Mouse (Mus musculus) heart, postnatal 4 days (tissue): ENCODE data around the gene Trp53rkb. TPM values are rescaled to one million over a fixed set of nuclear protein-coding genes. Genes with fewer than 3 reads are reported as not detected.

Experiments
- DNase-seq: peaks from one replicate; pipeline ENCODE4 v3.0.0; 2021
- total RNA-seq, 2 experiments: library from RNA; stranded (reverse); gene quantifications; 2 replicates each; pipeline ENCODE4 v1.2.3; 2021

Trp53rkb gene
- 1 to 10 TPM; 4.0 to 5.1 TPM for total RNA-seq

DNA sequence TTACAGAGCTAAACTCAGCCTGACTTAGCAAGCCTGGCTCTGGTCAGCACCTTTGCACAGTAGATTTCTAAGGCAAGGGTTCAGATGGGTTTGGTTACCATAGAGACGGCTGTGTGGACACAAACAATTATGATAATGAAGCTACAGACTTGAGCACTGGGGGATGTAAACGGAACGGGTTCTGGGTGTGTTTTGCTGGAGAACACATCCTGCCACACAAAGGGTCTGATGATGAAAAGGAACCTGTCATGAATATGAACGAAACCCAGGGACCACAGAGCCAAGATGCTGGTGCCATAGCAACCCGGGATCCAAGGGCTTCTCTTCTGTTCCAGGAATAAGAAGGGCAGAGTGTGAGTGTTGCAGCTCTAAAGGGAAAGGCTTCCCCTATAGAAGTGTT is at the start of gene Trp53rkb:
Trp53rkb (plus strand) TSS at position 177 of the 400 bp plus-strand sequence.
- DNase-seq = no peak

DNA sequence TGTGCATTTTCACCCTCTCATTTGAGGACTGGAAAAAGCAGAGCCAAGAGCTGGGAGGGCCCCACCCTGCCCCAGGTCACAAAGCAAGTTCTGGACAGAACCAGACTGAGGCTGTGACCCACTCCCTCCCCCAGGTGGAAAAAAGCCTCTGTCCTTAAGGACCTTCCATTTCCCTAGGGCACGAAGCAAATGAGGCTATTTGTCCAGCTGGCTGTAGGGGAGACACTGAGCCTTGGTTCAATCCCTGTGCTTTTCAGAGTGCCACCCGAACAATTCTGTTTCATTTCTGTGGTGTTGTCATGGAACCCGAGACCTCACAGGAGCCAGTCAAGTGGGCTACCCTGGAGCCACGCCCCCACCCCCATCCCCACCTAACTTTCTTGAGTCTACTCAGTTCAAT is 48.8 kb upstream of the Trp53rkb start:
- no peak for DNase-seq

DNA sequence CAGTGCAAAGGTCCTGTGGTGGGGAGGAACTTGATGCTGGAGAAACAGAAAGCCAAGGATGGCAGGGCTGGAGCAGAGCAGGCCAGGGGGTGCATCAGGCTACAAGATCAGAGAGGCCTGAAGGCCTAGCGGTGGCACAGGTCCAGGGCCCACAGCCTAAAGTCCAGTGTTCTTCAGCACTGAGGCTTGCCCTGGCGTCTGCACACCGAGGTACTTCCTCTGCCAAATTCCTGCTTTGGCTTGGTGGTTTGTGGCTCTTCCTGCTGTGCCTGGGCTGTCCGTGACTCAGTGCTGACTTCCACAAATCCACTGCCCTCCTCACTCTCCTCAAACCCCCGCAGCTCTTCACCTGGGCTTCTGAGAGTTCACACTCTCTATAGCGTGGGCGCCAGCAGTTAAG is 47.9 kb upstream of the Trp53rkb start:
- DNase-seq = no peak

DNA sequence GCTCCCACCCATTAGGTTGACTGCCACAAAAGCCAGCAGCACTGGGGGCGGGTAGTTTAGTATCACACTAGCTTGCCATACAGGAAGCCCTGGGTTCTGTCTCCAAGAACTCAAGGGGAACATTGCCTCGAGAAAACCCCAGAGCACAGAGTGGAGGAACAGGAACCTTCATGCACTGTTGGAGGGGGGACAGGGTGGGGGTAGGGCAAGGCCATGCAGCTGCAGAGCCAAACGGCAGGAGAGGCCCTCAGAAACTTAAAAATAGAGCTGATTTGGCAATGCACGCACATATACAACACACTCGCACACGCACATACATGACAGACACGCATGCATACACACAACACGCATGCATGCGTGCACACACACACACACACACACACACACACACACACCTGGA is 46.5 kb upstream of the Trp53rkb start:
- no peak for DNase-seq

DNA sequence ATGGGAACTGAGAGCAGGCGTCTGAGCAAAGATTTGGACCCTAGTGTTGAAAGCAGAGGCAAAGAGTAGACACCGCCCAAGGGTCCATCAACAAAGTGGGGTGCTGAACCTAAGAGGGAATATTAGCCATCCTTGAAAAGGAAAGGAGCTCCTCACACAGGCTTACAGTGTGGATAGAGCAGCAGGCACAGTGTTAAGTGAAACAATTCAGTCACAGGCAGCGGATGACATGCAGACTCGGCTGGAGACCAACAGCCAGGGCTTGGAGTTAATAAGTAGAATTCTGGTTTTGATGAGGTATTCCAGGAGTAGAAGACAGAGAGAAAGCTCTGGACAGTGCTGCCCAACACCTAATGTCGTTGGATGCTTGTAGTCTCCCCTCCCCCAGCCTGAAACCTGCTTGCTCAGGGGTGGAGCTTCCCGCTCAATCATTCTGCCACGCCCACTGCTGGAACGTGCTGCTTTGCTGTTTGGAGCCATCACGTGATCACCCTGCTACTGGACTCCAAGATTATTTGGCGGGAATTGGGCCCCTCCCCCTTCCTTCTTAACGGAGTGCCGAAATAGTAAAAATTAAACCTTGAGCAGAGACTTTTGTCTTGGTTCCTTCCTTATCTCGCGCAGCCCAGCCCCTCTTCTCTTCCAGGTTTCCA is 45.9 kb upstream of the Trp53rkb start:
- peak; percentile 32 for DNase-seq

DNA sequence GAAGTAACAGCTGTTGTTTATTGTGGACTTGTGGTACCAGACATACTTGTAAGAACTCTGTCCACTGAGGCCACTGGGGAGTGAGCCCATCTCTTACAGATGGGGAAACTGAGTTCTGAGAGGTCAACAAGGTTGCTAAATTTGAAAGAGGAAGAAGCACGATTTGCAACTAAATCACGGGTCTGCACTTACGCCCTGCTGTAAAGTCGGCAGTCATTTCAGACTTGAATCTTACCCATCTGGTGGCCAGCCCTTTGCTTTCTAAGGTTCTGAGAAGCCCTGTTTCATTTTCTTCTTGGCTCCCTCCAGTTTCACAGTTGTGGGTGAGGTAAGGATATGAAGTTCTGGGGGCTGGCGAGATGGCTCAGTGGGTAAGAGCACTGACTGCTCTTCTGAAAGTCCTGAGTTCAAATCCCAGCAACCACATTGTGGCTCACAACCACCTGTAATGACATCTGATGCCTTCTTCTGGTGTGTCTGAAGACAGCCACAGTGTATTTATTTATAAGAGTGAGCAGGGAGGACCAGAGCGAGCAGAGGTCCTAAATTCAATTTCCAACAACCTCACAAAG is 41.6 kb upstream of the Trp53rkb start:
- DNase-seq = no peak

DNA sequence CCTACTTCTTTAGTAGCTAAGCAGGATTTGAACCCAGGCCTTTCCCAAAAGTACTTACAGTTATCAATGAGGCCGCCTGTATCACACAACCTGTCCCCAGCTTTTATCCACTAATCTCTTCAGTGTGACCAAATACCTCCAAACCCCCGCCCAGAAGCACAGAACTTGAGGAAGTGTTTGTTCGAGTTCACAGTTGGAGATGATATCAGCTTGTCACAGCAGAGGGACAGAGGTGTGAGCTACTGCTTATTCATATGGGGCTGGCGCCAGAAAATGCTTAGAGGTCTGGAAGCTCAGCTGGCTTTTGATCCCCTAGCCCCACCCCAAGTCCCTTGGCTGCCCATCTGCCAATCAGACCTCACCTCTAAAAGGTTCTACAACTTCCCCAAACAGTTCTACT is 38.1 kb upstream of the Trp53rkb start:
- DNase-seq = no peak

DNA sequence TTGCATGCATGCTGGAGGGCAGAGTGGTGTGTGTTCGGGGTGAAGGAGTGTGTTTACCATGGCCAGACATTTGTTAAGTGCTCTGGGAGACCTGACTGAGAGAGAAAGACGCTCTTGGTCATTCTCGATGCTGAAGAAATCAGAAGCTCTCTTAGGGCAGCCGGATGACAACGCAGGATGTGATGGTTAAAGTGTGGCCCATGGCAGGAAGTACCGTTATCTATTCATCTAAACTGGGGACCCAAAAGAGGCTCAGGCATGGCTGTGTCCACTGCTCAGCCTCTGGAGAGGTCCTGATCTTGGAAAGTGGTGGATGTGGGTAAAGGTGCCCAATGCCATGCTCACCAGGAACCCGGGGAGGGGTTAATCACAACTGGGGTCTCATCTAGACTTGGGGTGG is 37.6 kb upstream of the Trp53rkb start:
- DNase-seq = no peak

DNA sequence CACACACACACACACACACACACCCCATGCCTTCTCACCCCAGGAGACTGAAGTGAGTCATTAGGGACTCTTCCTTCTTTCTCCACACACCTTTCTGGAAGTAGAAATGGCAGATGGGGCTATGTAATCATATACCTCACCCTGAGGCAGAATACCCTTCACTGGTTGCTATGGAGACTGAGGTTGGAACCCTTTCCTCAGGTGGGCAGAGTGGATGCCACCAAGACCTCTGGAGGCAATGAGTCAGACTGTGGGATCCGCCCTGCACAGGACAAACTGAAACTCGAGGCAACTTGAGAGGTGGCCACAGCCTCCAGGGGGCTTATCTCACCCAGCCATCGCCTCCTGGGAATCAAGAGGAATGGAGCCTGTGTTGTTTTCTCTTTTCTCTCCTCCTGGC is 34.4 kb upstream of the Trp53rkb start:
- DNase-seq = no peak

DNA sequence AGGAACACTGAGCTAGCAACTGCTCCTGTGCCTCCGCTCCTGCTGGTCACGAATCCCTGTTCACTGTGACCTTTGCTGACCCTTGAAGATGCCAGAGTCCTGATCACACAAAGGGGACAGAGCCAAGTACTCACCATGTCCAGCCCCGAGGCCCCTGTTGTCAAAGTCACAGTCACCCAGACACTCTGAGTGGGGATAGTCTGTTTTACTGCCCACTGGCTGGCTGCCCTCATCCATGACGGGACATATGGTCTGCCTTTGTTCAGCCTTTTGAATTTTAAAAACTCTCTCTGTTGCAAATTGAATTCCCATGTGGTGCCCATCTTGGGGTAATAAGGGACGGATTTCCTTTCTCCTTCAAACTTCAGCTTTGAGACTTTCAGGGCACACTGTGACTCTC is 28.3 kb upstream of the Trp53rkb start:
- DNase-seq = no peak

DNA sequence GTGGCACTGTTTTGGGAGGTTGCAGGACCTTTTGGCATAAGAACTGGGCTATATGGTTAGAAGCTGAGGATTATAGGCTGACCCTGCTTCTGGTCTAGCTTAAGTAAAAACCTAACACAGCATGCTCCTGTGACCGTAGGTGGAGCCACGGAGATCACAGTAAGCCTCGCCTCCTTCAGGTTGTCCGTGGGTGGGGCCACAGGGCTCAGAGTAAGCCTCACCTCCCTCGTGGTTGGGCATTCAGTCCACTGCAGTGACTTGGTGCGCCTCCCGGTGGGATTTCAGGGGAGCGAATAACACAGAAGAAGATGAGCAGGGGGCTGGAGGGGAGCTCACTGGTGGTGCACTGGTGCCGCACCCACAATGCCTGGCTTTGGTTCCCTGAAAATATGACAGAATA is 24.7 kb upstream of the Trp53rkb start:
- DNase-seq = no peak

DNA sequence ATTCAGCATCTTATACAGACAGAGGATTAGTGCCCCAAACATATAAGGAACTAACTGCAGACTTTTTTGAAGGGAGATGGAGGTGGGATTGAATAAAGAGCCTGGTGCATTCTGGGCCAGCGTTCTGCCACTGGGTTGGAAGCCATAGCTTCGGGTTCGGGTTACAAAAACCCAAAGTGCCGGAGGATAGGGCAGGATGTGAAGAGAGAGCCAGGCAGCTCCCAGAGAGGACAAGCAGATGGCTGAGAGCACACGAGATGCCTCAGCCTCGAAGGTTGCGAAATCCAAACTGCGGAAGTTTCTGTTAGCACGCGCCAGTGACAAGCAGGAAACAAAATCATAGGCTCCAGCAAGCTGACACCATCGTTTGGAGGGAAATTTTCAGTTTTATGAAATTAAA is 20.9 kb upstream of the Trp53rkb start:
- peak; percentile 20 for DNase-seq

DNA sequence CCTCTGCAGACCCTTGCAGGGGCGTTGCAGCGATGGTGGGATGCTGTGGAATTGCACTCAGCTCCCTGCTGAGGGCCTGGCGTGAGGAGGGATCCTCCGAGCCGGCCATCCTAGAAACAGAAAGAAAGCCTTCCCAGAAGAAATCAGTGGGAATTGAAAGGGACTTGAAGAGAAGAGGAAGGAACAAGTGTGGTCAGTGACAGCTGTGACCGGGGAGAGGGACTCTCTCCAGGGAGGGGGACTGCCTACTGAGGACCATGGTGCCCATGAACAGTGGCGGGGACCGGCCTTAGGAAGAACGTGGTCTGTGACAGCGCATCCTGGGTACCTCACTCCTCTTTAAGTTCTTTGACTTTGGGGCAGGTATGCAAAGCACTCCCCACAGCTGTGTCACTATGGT is 18.7 kb upstream of the Trp53rkb start:
- no peak for DNase-seq

DNA sequence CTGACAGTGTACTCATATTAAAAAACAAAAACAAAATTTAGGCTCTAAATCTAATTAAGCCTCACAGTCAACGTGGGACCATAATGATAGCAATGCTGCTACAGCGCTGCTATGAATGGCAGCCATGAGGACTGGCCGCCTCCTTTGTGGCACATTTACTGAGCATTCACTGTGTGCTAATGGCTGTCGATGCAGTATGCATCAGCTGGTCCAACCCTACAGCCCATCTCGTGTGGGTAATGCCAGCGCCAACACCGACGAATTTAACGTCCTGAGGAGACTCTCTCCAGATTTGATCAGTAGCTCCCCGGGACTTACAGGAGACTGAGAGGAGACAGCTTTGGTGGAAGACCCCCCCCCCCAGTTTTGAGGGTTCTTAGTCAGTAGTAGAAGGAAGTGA is 18.1 kb upstream of the Trp53rkb start:
- DNase-seq = no peak

DNA sequence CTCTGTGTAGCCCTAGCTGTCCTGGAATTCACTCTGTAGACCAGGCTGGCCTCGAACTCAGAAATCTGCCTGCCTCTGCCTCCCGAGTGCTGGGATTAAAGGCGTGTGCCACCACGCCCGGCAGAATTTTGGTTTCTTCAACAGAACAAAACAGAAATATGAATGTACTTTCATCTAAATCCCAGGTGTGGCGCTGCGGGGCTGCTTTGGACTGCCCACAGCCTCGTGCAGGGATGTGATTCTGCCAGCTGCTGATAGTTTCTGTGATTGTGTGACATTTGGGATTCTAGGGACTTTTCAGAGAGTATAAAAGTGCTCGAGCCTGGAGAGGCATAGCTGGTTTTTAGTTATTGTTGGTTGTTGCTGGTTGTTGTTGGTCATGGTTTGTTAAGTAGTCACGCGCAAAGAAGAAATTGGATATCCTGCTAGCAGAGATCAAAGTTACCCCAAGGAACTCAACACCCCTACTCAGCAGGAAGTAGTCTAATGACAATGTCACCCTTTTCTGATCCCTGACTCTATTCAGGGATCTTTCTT is 16.9 kb upstream of the Trp53rkb start:
- no peak for DNase-seq

DNA sequence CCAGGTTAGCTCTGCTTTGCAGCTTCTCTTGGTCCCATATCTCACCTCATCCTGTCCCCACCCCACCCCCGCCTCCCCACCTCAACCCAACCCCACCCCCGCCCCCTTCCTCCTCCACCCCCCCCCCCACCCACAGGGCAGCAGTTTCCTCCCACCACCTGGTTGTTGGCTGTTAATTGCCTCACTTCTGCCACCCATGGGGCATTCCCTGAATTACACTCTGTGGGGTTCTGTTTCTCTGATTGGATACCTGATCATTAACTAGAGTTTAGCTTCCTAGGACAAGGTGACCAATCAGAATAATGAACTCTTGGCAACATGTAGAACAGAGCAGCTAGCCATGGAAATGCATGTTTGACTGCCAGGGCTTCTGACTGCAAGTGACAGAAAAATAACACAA is 16.1 kb upstream of the Trp53rkb start:
- peak; percentile 47 for DNase-seq

DNA sequence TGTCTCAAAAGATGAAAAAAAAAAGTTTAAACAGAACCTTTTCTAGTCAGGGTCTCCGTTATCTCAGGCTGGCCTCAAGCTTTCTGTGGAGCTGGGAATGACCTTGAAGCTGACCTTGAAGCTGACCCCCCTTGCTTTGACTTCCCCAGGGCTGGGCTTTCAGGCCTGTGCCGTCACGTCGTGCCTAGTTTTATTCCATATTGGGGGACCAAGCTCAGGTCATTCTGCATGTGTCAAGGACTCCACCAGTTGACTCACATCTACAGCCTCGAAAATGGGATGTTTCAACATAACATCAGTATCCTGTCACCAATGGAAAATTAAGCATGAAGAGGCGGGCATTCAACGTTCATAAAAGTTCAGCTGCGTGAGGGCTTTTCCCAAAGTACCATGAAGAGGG is 12.4 kb upstream of the Trp53rkb start:
- DNase-seq = no peak

DNA sequence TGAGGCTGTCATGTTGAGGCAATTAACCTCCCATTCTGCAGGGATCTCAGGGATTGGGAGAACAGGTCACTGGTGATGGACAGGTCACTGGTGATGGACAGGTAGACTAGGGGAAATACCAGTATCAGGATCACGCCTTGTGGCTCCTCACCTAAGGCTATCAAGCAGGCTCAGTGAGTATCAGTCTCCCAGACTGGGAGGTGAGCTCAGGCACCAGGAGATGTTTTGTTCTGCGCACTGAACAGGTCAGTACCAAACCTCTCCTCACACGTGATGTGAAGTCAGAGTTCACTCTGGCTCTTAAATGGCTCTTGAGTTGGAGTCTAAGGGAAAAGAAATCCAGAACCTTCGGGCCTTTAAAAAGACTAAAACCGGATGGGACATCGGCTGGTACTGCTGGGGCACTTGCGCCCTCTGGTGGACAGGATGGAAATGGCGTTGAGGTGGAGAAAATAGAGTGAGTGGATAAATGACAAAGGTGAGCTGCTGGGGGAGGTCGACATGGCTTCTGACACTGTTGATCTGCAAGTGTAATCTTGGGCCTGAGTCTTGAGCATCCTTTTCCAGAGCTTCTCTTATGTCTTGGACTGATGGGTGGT is 11.3 kb upstream of the Trp53rkb start:
- DNase-seq = peak; percentile 86

DNA sequence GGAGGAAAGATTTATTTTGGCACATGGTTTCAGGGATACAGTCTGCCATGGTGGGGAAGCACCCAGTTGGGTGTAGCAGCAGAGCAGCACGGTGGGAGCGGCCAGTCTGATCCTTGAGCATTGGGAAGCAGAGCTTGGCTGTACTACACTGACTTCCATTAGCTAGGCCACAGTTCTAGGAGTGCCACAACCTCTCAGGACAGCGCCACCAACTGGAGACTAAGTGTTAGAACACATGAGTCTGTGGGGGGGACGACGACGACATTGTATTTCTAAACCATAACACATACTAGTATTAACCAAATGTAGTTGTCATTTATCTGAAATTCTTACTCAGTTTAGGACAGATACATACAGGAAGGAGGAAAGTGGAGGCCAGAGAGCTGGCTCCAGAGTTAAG is 8.0 kb upstream of the Trp53rkb start:
- no peak for DNase-seq

DNA sequence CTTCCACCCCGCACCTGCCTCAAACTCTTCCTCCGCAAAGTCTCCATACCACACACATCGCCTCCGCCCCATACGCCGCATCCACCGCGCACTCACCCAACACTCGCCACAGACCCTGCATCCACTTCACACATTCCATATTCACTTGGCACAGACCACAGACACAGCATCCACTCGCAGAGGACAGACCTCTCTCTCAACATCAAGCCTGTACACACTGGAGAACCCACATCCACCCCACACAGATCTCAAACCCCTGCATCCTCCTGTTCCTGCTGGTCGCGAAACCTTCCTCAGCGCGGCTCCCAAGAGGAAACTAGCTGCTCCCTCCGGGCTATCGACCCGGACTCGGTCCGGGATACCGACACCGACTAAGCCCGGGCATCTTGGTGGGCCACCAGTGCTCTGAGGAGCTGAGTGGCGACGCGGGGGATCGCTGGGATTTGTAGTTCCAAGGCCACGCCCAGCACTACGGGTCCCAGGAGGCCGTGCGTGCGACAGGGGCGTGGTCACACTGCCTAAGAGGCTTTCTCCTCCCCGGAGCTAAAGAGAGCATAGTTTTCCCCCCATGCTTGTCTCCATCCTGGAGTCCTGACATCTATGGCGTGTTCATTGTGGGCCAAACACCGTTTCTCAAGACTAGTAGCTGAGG is 5.9 kb upstream of the Trp53rkb start:
- peak; percentile 89 for DNase-seq

DNA sequence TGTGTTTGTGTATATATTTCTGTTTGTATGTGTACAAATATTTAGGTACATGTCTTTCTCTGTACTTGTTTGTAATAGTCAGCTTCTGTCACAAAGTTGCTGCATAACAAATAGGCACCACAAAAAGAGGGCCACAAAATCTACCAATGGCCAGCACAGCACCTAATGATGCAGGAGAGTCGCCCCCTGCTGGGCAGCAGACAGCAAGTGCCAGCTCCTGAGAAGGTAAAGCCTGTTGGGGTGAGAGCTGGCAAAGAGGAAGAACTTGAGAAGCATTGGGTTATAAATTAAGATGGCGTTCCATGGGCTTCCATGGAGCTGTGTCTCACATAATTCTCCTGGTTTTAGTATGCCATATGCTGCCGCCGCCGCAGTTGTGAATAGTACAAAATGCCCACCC is 593 bp upstream of the Trp53rkb start:
- no peak for DNase-seq

DNA sequence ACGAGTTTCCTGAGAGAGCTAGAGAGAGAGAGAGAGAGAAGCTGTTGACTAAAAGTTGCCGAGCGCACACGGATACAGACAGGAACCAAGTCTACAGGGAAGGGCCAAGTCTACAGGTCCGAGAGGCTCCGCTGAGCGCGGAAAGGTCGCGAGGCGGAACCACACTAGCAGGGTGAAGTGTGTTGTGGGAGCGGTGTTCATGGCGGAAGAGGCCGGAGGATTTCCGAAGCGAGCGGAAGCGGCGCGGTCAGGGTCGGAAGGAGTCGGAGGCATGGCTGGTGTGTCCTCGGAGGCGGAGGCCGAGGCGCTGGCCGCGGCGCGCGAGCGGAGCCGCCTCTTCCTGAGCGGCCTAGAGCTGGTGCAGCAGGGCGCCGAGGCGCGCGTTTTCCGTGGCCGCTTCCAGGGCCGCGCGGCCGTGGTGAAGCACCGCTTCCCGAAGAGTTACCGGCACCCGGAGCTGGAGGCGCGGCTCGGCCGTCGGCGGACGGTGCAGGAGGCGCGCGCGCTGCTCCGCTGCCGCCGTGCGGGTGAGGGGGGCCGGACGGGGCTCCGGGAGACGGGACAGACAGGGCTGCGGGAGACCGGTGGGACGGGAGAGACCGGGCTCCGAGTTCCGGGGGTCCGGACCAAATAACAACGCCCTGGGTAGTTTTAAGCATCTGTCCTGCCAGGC is 1.3 kb downstream of the Trp53rkb start:
- DNase-seq = peak; percentile 93
